Mouse (Mus musculus) brain, adult 2 months (tissue): ENCODE results near the gene Sephs2.
A peak's percentile ranks its signal among the peaks of the same experiment; 100 is the strongest.

Source experiments
- DNase-seq: peaks from one replicate; pipeline ENCODE4 v3.0.0; 2011; ENCODE audit warnings: low read depth, low spot score

Sephs2 gene

GRCm38 (mm10) chr7:127233368-127233749 is 40.5 kb downstream of the Sephs2 start:
- DNase-seq = peak; percentile 63

GRCm38 (mm10) chr7:127232622-127233367 is 41.1 kb downstream of the Sephs2 start, which contains the start of the genes Zfp553 and Sept1:
Gene Zfp553, plus strand, starts transcription at chr7:127233061.
Gene Sept1, minus strand, starts transcription at chr7:127233130.
- peak; percentile 94 for DNase-seq

GRCm38 (mm10) chr7:127231826-127232621 is 41.8 kb downstream of the Sephs2 start:
- no peak for DNase-seq

GRCm38 (mm10) chr7:127231376-127231775 is 42.5 kb downstream of the Sephs2 start:
- DNase-seq = no peak

- peak; percentile 94 for DNase-seq
These were observed 45.1 kb downstream of the Sephs2 start for GRCm38 (mm10) chr7:127228615-127229303.

GRCm38 (mm10) chr7:127225147-127225995 is 48.5 kb downstream of the Sephs2 start:
- DNase-seq = peak; percentile 72

GRCm38 (mm10) chr7:127224616-127225015 is 49.2 kb downstream of the Sephs2 start:
- no peak for DNase-seq

- no peak for DNase-seq
These were observed 50.1 kb downstream of the Sephs2 start for GRCm38 (mm10) chr7:127223515-127224478.

- no peak for DNase-seq
These were observed 50.7 kb downstream of the Sephs2 start for GRCm38 (mm10) chr7:127223106-127223505.
